Comparison of ENCODE assay signal across 16 mouse cellular contexts in genomic region chr8:124382235-124382634, GRCm38 (mm10). TPM values are rescaled to one million over a fixed set of nuclear protein-coding genes. Genes with fewer than 3 reads are reported as not detected.
A peak's percentile ranks its signal among the peaks of the same experiment; 100 is the strongest.
DNase-seq lines count a peak whose midpoint lies in the region; ATAC-seq lines count a peak whose summit lies in the region.
"Had no signal": no experiment of that assay in that cellular context is flagged by ENCODE, and none has a peak within 500 bp of the region (broad histone marks: within the 10 kb centered on the region; RNA-seq: fewer than 3 reads in every experiment).

No protein-coding gene starts in this region.

- no peaks in the 10 kb centered on the region for H3K36me3 ChIP-seq in forebrain, embryonic 15.5 days
- no peaks in the 10 kb centered on the region for H3K36me3 ChIP-seq in forebrain, embryonic 11.5 days (ENCODE audit: control insufficient read depth, insufficient read depth, low read length)
- H3K36me3 ChIP-seq in neural tube, embryonic 13.5 days: peaks cover 21% of the 10 kb centered on the region
- H3K36me3 ChIP-seq in midbrain, embryonic 14.5 days (ENCODE audit: control insufficient read depth, insufficient read depth, low read length): 0 out of 2 replicates have a peak, but pooled peaks cover 2% of the 10 kb centered on the region

- no peak overlapping the region for H3K27ac ChIP-seq in forebrain, embryonic 15.5 days (replicated peaks)
- H3K27ac ChIP-seq in forebrain, embryonic 11.5 days (ENCODE audit: low read depth, low read length): no peak overlapping the region
- H3K27ac ChIP-seq in neural tube, embryonic 13.5 days (replicated peaks): peak overlapping the region; percentile 79
- H3K27ac ChIP-seq in midbrain, embryonic 14.5 days (replicated peaks; ENCODE audit: low read depth, low read length): 0 out of 2 replicates have a peak overlapping the region, but pooled peaks have one; percentile 20

- peaks cover 12% of the 10 kb centered on the region for H3K4me1 ChIP-seq in forebrain, embryonic 15.5 days
- H3K4me1 ChIP-seq in forebrain, embryonic 11.5 days (replicated peaks; ENCODE audit: control insufficient read depth, insufficient read depth, low read length): no peaks in the 10 kb centered on the region
- H3K4me1 ChIP-seq in neural tube, embryonic 13.5 days (replicated peaks): peaks cover 29% of the 10 kb centered on the region
- 0 out of 2 replicates have a peak, but pooled peaks cover 4% of the 10 kb centered on the region for H3K4me1 ChIP-seq in midbrain, embryonic 14.5 days (ENCODE audit: control insufficient read depth, insufficient read depth, low read length)

- WGBS in forebrain, embryonic 15.5 days: 28% methylated on average over 10 of the region's 10 CpGs
- WGBS in forebrain, embryonic 11.5 days: 54% methylated on average over 10 of the region's 10 CpGs
- 40% methylated on average over 10 of the region's 10 CpGs for WGBS in neural tube, embryonic 13.5 days
- 10% methylated on average over 10 of the region's 10 CpGs for WGBS in midbrain, embryonic 14.5 days

- H3K9me3 ChIP-seq in forebrain, embryonic 15.5 days: no peaks in the 10 kb centered on the region
- no peaks in the 10 kb centered on the region for H3K9me3 ChIP-seq in forebrain, embryonic 11.5 days (ENCODE audit: control insufficient read depth, low read length)
- no peaks in the 10 kb centered on the region for H3K9me3 ChIP-seq in neural tube, embryonic 13.5 days
- no peaks in the 10 kb centered on the region for H3K9me3 ChIP-seq in midbrain, embryonic 14.5 days (ENCODE audit: control insufficient read depth, low read length)

- no peak for DNase-seq in forebrain, embryonic 11.5 days (ENCODE audit: low spot score)
- no peak for DNase-seq in neural tube, embryonic 10.5 days (ENCODE audit: extremely low spot score, low spot score)
- peak; percentile 63 for DNase-seq in midbrain, embryonic 14.5 days
- no peak for DNase-seq in spleen, adult 12 weeks (ENCODE audit: low spot score)
- DNase-seq in cerebellum, adult 18-20 months: no peak
- DNase-seq: adrenal gland, postnatal 14 days; cerebellum, adult 9-10 months; gastrocnemius, postnatal 25 days; kidney, adult 2 months; kidney, postnatal 14 days; liver; liver, postnatal 0 days; right cerebral cortex, postnatal 25 days; thymus, postnatal 4 days had no signal

- no peak overlapping the region for H3K4me3 ChIP-seq in forebrain, embryonic 15.5 days
- H3K4me3 ChIP-seq in forebrain, embryonic 11.5 days (ENCODE audit: low read depth, low read length): no peak overlapping the region
- no peak overlapping the region for H3K4me3 ChIP-seq in neural tube, embryonic 13.5 days
- no peak overlapping the region for H3K4me3 ChIP-seq in midbrain, embryonic 14.5 days (replicated peaks; ENCODE audit: low read depth, low read length)

- H3K4me2 ChIP-seq in forebrain, embryonic 15.5 days (replicated peaks): no peak overlapping the region
- H3K4me2 ChIP-seq in forebrain, embryonic 11.5 days (ENCODE audit: low read depth, low read length, severe bottlenecking): no peak overlapping the region
- H3K4me2 ChIP-seq in neural tube, embryonic 13.5 days: no peak overlapping the region
- no peak overlapping the region for H3K4me2 ChIP-seq in midbrain, embryonic 14.5 days (ENCODE audit: low read length)

- no peaks in the 10 kb centered on the region for H3K27me3 ChIP-seq in forebrain, embryonic 15.5 days
- H3K27me3 ChIP-seq in forebrain, embryonic 11.5 days (ENCODE audit: control insufficient read depth, insufficient read depth, low read length): no peaks in the 10 kb centered on the region
- no peaks in the 10 kb centered on the region for H3K27me3 ChIP-seq in neural tube, embryonic 13.5 days
- H3K27me3 ChIP-seq in midbrain, embryonic 14.5 days (ENCODE audit: control insufficient read depth, insufficient read depth, low read length): no peaks in the 10 kb centered on the region

- ATAC-seq in forebrain, embryonic 15.5 days (replicated peaks): 0 out of 2 replicates have a peak, but pooled peaks have one; percentile 47
- ATAC-seq in forebrain, embryonic 11.5 days (replicated peaks; ENCODE audit: low FRiP score): no peak
- ATAC-seq in neural tube, embryonic 13.5 days (ENCODE audit: low read depth): peak; percentile 73
- ATAC-seq in midbrain, embryonic 14.5 days (ENCODE audit: low FRiP score, low TSS enrichment): no peak; the same call in 1 of the 2 replicates
- ATAC-seq: liver, postnatal 0 days had no signal

- H3K9ac ChIP-seq in forebrain, embryonic 15.5 days (replicated peaks): no peak overlapping the region
- H3K9ac ChIP-seq in forebrain, embryonic 11.5 days (ENCODE audit: low read length): no peak overlapping the region
- H3K9ac ChIP-seq in neural tube, embryonic 13.5 days: peak overlapping the region; percentile 39; the same call in 1 of the 2 replicates
- peak overlapping the region; percentile 20; the same call in 1 of the 2 replicates for H3K9ac ChIP-seq in midbrain, embryonic 14.5 days (replicated peaks; ENCODE audit: low read length)
- H3K9ac ChIP-seq: liver, postnatal 0 days had no signal

RNA-seq across cellular contexts. Expression of gene Pgbd5, which starts 57.2 kb away (rescaled TPM):
- 9.9 and 10.0 TPM in 2 replicates for polyA plus RNA-seq in forebrain, embryonic 15.5 days (2015; fragmentation: Nextera tagmentation; extraction: Ambion mirVana)
- 4.8 and 5.3 TPM in 2 replicates for polyA plus RNA-seq in forebrain, embryonic 11.5 days (2014; fragmentation: Nextera tagmentation; extraction: Ambion mirVana)
- polyA plus RNA-seq in neural tube, embryonic 13.5 days (2015; fragmentation: Nextera tagmentation; extraction: Ambion mirVana): 9.2 and 11.6 TPM in 2 replicates
- polyA plus RNA-seq in midbrain, embryonic 14.5 days (2014; fragmentation: Nextera tagmentation; extraction: Ambion mirVana): 12.8 and 13.8 TPM in 2 replicates

Comparison
In these comparisons a context has a peak if more than half of its experiments do, and no peak if none do; other contexts are left out.
1. ATAC-seq: peak in forebrain, embryonic 15.5 days (single experiment) and neural tube, embryonic 13.5 days (single experiment); none in forebrain, embryonic 11.5 days (single experiment) and midbrain, embryonic 14.5 days (single experiment).
2. H3K27ac ChIP-seq: peak in neural tube, embryonic 13.5 days (single experiment) and midbrain, embryonic 14.5 days (single experiment); none in forebrain, embryonic 15.5 days (single experiment) and forebrain, embryonic 11.5 days (single experiment).
3. H3K9ac ChIP-seq: peak in neural tube, embryonic 13.5 days (single experiment) and midbrain, embryonic 14.5 days (single experiment); none in forebrain, embryonic 15.5 days (single experiment) and forebrain, embryonic 11.5 days (single experiment).